Mouse (Mus musculus): ENCODE measurements around the gene Rab11fip3.

DNA sequence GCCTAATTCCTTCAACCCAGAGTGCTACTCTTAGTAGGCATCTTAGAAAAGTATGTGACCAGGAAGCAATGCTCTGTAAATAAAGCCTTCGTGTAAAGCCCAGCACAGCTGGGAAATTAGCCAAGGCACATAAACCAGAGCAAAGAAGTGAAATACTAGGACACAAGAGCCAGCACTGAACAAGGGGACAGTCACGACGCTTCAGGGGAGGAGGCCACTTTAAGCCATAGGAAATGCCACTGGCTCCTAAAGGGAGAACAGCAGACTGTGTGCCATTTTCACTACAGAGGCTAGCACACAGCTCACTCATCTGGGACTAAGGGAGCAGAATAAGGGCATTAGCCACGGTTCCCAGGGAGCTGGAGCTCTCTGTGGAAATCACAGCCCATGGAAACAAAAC lies 24.1 kb downstream of the Rab11fip3 start:
- TF ChIP-seq CTCF (IDR thresholded peaks at IDR 0.05; ENCODE audit: control insufficient read depth, insufficient read depth, low read length) (no peak), POLR2A (IDR thresholded peaks at IDR 0.05; ENCODE audit: borderline replicate concordance, control insufficient read depth, low read depth, low read length) (no peak)
